Mouse (Mus musculus): ENCODE results near the gene Lbhd1.
"Not testable (repeated sequence)": the region's sequence is repeated elsewhere in the genome, so short reads cannot be mapped to it uniquely, and the experiment has no call there.

Lbhd1 gene

GRCm38 (mm10) chr19:8871267-8872186, 12.0 kb upstream of the Lbhd1 start, which contains the start of gene Ubxn1:
TSS of gene Ubxn1 (plus strand) at chr19:8871496.
- peak; percentile 97 to 99 for DNase-seq (ENCODE audit: low spot score in 2 of 2)

- no peak for DNase-seq (ENCODE audit: low spot score in 2 of 2)
Observed at GRCm38 (mm10) chr19:8872266-8872840, 11.2 kb upstream of the Lbhd1 start.

DNA sequence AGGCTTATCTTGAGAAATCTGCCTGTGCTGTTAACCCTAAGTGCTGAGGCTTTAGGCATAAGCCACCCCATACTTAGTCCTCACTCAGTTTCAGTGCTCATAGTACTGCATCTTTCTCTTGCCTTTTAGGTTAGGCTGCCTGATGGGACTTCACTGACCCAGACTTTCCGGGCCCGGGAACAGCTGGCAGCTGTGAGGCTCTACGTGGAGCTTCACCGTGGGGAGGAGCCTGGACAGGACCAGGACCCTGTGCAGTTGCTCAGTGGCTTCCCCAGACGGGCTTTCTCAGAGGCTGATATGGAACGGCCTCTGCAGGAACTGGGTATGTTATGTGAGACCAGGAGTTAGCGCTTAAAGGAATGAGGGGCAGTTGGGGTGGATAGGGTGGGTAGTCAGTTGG, 8.5 kb upstream of the Lbhd1 start:
- no peak for DNase-seq (ENCODE audit: low spot score in 2 of 2)

DNA sequence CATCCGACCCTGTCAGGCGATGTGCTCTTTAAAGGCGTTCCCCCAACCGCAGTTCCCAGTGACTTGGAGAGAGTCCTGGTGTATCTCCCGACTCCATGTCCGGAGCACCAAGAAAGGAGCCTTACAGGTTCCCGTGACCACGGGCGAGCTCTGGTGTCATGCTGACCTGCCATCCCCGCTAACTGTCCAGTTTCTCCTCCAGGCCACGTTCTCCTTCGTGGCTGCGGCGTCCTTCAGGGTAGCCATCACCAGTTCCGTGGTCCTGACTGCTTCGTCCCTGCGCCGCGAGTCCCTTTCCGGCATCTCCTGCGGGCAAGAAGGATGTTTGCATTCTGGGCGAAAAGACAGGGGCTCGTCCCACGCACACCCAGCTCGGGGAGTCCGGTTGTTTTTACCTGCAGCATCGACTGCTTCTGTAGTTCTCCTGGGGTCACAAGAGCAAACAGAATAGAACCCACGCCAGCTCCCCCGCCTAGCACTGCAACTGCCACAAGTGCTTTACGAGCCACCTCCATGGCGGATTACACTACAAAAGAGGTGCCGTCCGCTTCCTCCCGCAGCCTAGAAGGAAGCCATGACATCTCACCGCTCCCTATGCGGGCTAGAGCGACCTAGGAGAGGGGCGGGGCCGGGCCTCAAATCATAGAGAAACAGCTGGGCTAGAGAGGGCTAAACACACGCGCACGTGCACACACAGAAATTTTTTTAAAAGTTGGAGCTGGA, 3.1 kb upstream of the Lbhd1 start, which contains the start of gene Uqcc3:
TSS of gene Uqcc3 (minus strand) at position 613 of the 723 bp plus-strand sequence.
- peak; percentile 69 to 91 for DNase-seq (ENCODE audit: low spot score in 2 of 2)

DNA sequence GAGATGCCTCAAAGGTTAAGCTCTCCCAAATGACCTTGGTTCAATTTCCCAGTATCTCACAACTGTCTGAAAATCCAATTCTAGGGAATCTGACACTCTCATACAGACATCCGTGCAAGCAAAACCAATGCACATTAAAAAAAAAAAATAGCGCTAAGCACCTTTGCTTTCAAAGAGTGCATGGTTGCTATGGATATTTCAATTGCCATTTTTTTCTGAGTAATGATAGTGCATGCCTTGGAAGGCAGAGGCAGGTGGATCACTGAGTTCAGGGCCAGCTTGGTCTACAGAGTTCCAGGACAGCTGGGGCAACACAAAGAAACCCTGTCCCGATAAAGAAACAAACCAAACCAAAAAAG, 2.5 kb upstream of the Lbhd1 start:
- DNase-seq (ENCODE audit: low spot score in 2 of 2), result no peak

DNA sequence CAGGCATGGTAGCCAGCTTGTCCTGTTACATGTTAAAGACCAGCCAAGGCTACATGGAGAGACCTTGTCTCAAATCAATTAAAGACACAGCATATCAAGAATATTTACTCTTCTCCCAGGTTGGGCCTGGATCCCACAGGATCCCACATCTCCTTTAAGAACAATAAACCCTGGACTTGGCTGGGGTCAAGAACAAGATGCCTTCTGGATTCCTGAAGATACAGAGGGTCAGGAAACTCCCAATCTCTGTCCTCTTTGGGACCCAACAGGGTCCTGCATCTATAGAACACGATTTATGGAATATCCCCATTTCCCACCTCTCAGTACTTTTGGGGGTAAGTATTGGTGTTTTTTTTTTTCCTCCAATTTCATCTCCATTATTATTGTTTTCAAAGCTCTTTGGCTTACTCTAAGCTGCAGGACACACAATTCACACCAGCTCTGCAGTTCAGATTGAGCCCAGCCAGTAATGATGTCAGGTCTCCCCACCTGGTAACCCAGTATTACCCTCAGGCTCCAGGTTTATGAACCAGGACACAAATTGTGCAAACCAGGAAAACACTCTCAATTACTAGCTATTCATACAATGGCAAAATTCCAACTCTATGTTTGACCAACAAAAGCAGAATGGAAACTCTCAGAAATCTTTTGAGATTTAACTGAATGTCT, 3.5 kb downstream of the Lbhd1 start:
- no peak for DNase-seq (ENCODE audit: low spot score in 2 of 2)

DNA sequence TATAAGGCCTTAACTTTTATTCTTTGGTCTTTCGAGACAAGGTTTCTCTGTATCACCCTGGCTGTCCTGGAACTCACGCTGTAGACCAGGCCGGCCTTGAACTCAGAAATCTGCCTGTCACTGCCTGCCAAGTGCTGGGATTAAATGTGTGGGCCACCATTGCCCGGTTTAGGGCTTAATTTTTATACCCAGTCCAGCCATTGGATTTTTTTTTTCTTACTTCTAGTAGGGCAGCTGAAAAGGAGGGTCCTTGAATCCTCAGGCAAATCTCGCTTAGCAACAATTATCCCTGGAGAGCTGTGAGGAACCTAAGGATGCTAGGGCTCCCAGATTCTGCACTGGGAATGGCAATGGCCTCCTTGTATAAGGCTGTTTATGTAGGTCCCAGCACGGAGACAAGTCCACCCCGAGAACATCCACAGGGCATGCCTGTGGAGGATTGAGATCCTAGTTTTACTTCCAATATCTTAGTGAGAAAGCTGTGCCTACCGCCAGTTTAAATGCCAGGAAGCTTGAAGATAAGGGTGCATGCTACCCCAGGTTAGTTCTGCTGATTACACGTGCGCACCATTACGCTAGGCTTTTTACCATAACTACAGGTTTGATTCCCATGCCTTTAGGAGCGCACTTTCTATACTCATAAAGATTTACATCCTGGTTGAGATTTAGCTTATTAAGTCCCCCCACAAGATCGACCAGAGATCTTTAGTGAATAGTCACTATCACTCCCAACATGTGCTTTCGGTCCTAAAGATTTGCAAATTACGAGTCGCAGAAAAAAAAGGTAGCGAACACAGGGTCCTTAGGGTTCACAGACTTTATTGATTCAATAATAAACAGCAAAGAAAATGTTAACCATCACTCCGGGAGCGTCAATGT, 4.3 kb downstream of the Lbhd1 start:
- DNase-seq (ENCODE audit: low spot score in 2 of 2), result no peak

GRCm38 (mm10) chr19:8888511-8889385, 5.2 kb downstream of the Lbhd1 start, which contains the start of the genes 1810009A15Rik and Gm49416:
TSS of gene 1810009A15Rik (plus strand) at chr19:8888853.
TSS of gene Gm49416 (plus strand) at chr19:8888926.
- peak; percentile 80 to 94 for DNase-seq (ENCODE audit: low spot score in 2 of 2)

DNA sequence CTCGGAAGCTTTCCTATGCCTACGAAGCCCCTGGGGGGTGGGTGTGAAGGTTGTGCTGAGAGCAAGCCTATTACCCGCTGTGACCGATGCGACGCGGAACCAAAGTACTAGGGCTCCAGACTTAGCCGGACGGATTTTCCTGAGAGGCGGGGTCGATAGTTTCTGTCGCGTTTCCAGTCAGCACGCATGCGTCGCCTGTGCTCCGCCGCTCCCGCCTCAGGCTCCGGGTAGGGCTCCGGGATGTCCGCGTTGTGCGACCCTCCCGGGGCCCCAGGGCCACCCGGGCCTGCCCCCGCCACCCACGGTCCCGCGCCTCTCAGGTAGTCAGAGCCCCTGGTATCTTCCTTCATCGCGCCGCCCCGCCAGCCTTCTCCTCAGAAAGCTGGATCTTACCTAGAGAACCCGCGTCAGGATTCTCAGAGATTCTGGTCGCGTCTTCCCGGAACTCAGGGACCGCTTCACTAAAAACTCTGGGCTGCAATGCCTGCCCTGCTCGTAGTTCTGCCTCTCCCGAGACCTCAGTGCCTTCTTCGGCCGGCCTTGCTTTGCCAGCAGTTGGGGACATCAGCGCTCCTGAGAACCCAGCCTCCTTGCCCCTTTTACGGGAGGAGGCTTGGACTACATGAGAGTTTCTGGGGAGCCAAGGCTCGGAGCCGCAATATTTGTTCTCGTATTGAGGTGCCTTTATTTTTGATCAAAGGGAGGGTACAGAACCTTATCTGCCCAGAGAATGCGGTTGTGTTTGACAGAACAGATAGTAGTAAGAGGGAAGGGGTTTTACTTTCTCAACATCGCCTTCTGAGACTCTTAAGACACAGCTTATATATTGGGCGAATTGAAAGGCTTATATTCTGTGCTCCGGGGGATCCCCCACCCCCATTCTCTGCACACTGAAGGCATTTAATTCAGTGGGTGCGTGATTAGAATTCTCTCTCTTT, 9.6 kb downstream of the Lbhd1 start, which contains the start of gene Ints5:
TSS of gene Ints5 (plus strand) at position 177 of the 938 bp plus-strand sequence.
- peak in 1 of 2 experiments; percentile 80 for DNase-seq (ENCODE audit: low spot score in 2 of 2)

GRCm38 (mm10) chr19:8895397-8895960, 11.9 kb downstream of the Lbhd1 start:
- no peak for DNase-seq (ENCODE audit: low spot score in 2 of 2)

DNA sequence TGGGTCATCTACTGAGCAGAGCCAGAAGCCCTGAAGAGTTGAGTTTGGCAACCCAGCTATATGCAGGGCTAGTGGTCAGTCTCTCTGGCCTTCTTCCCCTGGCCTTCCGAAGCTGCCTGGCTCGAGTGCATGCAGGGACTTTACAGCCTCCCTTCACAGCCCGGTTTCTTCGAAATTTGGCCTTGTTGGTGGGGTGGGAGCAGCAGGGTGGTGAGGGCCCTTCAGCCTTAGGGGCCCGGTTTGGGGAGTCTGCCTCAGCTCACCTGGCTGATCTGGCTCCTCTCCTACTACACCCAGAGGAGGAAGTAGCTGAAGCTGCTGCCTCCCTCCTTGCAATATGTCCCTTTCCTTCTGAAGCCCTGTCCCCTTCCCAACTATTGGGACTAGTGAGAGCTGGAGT, 12.7 kb downstream of the Lbhd1 start:
- not testable (repeated sequence) for DNase-seq (ENCODE audit: low spot score in 2 of 2)

DNA sequence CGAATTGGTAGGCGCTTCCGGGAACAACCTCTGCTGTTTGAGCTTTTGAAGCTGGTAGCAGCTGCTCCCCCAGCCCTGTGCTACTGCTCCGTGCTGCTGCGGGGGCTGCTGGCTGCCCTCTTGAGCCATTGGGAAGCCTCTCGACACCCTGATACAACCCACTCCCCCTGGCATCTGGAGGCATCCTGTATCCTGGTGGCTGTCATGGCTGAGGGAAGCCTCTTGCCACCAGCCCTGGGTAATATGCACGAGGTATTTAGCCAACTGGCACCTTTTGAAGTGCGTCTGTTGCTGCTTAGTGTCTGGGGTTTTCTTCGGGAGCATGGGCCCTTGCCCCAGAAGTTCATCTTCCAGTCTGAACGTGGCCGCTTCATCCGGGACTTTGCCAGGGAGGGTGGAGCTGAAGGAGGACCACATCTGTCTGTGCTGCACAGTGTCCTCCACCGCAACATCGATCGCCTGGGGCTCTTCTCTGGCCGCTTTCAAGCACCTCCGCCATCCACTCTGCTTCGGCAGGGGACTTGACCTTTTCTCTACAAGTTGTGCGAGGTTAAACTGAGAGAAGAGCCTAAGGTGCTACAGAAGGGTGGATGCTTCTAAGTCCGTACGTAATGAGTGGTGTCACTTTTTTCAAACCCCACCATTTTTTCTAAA, 13.8 kb downstream of the Lbhd1 start:
- DNase-seq (ENCODE audit: low spot score in 2 of 2), result not testable (repeated sequence)

- DNase-seq (ENCODE audit: low spot score in 2 of 2), result peak; percentile 90 to 96
Observed at GRCm38 (mm10) chr19:8897865-8898495, 14.4 kb downstream of the Lbhd1 start, which contains the start of gene Ganab. TSS of gene Ganab (plus strand) at chr19:8898071.

DNA sequence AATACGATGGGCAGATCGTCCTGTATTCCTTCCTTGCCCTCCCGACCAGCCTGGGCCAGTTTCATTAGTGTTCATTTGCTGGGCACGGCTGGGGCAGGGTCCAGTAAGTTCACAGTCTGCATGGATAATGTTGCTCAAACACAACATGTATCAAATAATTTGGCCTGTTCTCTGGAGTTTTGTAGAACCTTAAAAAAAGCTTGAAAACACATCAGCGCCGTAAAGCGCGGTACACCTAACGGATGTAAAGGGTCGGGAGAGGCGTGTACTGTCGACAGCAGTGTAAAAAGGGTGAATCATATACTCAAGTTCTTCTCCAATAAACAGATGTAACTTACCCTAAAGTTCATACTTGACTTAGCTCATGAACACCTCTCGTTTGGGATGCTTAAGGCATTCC, 15.0 kb downstream of the Lbhd1 start:
- DNase-seq (ENCODE audit: low spot score in 2 of 2), result no peak

GRCm38 (mm10) chr19:8899079-8899478, 15.5 kb downstream of the Lbhd1 start:
- DNase-seq (ENCODE audit: low spot score in 2 of 2), result no peak

- no peak for DNase-seq (ENCODE audit: low spot score in 2 of 2)
Observed at GRCm38 (mm10) chr19:8903412-8903811, 19.9 kb downstream of the Lbhd1 start.

DNA sequence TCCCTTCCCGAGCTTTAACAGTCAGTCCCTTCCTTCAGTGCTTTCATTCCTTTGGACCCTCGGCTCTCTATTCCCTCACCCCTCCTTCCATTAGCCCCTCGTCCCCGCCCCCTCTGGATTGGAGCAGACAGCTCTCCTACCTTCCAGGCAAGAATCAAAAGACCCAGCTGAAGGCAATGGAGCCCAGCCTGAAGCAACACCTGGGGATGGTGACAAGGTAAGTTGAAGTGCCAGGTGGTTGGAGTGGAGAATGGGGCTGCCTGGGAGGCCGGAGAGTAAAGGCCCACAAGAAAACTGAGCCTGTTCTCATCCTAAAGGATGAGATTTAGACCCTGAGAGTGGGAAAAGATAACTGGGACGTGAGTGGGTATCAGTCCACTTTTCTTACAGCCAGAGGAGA, 25.0 kb downstream of the Lbhd1 start:
- no peak for DNase-seq (ENCODE audit: low spot score in 2 of 2)

Data from left cerebral cortex, adult 9 months (tissue).